Mouse (Mus musculus) cerebellum, postnatal 36 days (tissue): ENCODE data around the gene Stat5b.

Source experiments
- DNase-seq, 2 experiments: peaks; one replicate each; pipeline ENCODE4 v3.0.0; 2021 to 2022; ENCODE audit warnings: mixed read lengths in 2 of 2

Stat5b gene

DNA sequence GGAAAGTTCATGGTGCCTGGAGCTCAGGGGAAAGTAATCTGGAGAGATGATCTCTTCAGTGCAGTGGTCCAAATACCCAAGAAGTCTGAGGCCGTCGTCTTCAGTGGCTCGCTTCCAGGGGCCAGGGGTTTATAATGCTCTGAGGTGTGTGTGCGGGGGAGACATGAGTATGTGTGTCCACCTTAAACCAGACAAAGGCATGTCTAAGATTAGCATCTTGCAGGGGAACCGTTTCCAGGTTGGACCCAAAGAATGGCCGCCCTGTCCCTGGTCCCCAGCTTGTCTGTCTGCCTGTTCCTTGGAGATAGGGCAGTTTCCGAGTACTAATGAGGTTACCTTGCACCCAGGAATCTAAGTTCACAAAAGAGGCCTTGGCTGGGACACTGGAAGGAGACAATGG is 87.7 kb downstream of the Stat5b start, which contains the start of gene Hcrt:
Gene Hcrt, minus strand, starts transcription at position 101 of the 400 bp plus-strand sequence.
- DNase-seq, result no peak

DNA sequence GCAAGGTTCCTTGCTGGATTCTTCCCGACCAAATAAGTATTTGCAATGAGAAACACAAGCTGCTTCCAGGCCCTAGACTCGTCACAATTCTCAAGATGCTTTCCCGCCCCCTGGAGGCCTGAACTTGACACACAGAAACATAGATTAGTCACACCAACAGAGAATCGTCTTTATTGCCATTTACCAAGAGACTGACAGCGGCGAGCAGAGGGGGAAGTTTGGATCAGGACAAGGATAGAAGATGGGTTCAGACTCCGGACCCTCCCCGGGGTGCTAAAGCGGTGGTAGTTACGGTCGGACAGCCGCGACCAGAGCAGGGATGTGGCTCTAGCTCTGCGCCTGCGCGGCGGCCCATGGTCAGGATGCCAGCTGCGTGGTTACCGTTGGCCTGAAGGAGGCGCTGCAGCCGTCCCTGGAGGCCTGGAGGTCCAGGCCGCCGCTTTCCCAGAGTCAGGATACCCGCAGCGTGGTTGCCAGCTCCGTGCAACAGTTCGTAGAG is 88.9 kb downstream of the Stat5b start:
- peak; percentile 90 to 91 for DNase-seq

DNA sequence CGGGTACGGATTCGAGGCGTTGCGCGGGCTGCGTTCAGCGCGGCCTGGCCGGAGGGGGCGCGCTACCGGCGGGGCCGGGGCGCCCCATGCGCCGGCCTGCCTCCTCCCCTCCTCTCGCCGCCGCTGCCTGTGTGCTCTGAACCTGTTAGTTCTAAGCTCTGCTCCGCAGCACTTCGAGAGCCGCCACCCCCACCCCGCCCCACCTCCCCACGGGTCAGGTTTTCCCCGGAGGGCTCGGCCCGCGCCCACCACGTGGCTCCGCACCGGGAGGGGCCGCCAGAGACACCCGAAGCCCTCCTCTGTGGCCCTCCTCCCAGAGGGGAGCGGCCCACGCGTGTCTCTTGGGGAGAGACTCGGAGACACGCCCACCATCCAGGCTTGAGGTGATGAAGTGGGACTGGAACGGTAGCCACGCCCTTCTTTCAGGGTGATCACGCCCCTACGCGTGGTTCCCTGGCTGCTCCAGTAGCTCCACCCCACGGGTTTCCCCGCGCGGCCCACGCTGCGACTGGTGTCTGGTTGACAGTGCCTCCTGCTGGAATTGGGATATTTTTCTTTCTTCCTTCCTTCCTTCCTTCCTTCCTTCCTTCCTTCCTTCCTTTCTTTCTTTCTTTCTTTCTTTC is 90.8 kb downstream of the Stat5b start, which contains the start of gene Kcnh4:
Gene Kcnh4, minus strand, starts transcription at position 332 of the 623 bp plus-strand sequence.
- peak in 1 of 2 experiments; percentile 49 for DNase-seq

DNA sequence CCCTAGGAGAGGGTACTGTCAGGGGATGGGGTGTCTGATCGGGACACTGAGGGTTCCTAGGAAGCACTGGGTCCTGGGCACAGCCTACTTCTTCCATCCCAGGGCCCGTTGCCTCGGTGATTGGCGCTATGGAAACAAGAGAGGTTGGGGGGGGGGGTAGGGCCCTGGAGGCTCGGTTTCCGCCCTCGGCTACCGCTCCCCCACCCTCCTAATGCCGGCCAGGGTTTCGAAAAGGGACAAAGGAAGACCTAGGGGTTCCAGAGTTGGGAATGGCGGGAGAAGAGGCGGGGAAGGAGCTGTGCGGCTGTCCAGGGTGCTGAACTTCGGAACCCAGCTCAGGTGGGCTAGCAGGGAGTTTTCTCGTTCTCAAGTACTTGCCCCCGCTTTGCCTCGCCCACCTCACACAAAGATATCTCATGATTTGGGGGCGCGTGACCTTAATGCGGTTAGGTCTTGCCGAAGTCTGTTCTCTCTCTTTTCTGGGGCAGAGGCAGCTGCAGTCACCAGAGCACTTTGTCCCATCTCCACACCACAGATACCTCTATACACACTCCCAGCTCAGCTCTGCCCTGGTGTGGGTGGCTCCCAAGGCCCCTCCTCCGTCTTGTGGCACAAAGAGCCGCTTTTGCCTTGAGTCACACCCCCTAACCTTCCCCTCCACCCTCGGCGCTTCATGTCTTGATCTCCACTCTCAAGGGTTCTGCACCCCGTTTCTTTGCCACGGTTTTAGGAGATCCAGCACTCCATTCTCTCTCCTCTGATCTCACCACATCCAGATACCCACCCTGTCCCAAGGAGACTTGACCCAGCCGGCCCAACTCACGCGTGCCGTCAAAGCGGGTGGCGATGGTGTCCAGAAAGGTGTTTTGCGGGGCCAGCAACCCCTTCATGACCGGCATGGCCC is 91.6 kb downstream of the Stat5b start:
- DNase-seq, result no peak

DNA sequence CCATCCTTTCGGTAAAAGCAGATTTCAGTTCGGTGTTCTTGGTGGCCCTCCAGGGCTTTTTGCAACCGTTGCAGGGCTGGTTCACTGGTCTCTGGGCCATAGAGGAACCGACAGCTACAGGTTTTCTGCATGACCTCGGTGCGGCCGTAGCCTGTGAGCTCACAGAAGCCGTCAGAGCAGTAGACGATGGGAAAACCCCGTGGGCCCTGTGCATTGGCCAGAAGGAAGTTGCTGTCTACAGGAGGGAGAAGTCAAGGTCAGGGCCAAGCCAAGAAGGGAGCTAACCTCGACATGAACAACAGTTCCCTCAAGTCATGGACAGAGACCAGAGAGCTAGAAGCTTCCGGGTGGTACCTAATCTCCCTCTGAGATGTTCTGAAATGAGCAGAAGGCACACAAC is 93.0 kb downstream of the Stat5b start:
- no peak for DNase-seq

DNA sequence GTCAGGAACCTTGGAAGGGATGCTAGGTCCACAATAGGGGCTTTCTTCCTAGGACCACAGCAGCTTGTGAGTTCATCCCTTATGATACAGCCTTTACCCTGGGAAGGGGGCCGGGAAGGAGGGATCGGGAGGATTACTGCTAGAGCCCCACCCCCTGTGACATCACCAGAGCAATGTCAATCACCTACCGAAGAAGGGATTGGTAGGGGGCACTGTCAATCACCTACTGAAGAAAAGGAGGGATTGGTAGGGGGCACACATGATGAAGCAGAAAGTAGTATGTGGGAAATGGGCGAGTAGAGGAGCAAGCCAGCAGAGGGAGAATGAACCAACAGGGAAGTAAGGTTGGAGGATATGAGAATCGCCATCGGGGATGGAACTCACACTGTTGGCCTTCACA is 94.0 kb downstream of the Stat5b start:
- no peak for DNase-seq

DNA sequence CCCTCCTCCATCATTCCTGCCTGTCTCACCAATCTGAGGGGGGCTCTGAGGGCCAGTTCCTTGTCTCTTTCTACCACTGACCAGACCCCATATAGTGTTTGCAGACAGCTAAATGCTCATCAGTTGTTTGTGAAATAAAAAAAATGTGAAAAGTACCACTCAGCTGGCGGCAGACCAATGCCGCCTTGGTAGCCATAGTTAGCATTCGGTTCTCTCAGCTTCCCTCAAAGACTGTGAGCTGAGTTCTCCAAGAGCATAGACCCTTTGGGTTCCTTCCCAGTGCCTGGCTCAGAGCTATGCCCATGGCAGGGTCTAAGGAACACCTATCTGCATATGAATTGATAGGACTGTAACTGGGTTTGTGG is 95.8 kb downstream of the Stat5b start:
- DNase-seq, result no peak

DNA sequence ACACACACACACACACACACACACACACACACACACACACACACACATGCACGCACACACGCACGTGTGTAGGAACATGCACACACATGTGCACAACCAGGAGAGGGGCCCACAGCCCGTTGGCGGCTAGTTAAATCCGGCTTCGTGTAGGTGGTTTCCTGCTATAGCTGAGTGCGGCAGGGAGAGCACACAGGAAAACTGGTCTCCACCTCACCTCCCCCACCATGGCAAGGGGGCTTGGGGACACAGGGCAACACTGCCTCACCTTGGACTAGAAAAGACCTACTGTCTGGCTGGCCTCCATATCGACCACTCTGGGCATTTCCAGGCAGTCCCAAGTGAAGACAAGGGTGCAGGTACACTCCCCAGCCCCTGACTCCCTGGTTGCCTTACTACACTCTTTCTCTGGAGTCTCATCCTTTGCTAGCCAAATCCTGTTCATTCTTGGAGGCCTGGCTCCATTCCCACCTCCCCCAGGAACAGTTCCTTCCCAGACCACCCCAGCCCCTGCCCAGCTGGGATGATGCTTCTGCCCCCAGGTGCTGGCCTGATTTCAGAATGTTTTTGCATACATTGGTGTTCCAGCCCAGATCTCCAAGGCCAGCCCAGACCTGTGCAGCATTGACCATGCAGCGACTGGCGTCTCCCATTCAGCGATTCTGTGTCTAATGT is 96.4 kb downstream of the Stat5b start:
- no peak for DNase-seq

DNA sequence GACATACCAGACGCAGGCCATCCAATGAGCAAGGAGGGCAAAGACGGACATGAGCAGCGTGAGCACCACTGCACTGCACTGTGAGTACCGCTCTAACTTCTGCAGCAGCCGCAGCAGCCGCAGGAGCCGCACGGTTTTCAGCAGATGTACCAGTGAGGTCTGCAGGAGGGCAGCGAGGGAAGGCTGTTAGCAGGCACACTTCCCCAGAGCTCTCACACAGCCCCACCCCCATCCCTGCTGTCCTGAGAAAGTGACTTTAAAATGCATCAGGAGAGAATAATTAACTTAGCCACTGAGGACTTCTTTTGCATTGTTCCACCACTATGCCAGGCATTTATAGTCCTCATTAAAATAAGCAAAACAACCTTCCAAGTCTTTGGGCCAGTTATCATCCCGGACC is 98.2 kb downstream of the Stat5b start:
- no peak for DNase-seq

DNA sequence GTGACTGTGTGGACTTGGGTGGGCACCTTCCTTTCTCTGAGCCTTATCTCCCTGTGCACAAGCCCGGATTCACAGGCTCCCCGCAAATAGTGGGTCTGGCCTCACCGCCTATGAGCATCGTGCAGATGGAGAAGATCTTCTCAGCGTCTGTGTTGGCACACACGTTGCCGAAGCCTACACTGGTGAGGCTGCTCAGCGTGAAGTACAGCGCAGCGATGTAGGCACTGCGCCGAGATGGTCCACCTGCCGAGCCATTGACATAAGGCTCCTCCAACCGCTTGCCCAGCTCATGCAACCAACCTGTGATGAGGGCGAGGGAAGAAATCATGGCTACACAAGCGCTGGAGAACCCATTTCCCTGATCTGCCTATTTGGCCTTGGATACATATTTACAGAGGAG is 100.4 kb downstream of the Stat5b start:
- DNase-seq, result no peak

DNA sequence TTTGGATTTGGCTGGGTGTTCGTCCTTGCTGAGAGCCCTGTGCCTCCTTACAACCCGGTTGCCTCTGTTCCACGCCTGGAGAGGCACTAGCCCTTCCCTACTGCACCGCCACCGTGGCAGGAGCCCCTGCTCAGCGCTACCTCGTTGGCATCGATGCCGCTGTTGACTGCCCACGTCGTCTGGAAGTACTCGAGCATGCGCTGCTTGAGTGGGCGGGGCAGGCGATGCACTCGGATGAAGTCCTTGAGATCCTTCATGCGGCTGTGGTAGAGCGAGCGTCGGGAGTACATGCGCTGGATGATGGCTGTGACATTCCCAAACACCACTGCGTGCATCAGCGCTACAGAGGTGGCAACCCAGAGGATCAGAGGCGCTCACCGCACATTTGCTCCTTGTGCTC is 101.1 kb downstream of the Stat5b start:
- DNase-seq, result no peak

DNA sequence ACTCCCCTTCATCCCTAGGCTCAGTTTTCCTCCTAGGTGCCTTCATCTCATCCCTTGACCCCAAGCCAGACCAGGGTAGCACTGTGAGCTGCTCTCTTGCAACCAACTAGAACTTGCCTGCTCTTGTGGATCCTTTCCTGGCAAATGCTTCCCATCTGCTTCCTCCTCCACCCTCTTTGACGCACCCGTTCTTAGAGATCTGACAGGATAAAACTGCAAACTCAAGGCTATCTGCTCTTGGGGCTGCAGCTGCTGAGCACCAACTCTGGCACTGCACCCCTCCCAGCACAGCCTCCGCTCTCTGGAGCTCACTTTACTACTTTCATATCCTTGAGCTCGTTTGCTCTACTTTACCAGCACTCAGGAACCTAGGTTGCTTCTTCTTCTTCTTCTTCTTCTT is 101.9 kb downstream of the Stat5b start:
- no peak for DNase-seq

DNA sequence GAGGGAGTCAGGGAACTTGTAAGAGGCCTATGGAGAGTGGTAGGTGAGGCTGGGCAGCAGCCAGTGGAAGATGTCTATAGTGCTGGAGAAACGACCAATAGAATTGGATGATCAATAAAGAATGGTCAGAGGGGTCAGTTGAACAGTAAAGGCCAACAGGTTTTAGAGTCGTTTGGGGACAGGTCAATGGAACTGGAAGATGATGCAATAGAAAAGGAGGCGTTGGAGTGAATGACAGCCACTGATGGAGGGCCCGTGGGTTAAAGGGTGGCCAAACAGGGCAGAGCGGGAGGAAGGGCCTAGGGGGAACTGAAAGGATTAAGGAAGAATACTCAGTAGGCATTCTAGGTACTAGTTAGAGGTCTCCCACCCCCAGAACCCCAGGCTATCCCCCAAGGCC is 103.4 kb downstream of the Stat5b start:
- no peak for DNase-seq

DNA sequence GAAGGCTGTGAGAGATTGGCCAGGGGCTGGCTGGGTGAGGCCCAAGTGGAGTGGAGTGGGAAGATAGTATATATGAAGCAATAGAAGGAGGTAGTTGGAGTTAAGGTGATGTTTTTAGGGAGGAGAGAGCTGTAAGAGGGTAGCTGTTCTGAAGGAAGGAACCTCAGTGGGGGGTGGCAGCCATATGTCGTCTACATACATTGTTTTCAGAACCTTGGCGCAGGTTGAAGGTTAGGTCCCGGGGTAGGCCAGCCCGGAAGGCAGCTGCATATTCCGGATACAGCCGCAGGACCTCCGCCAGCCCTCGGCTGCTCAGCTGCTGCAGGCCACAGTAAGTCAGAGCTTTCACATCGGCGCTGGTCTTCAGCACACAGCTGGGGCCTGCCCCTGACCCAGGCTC is 104.0 kb downstream of the Stat5b start:
- no peak for DNase-seq

DNA sequence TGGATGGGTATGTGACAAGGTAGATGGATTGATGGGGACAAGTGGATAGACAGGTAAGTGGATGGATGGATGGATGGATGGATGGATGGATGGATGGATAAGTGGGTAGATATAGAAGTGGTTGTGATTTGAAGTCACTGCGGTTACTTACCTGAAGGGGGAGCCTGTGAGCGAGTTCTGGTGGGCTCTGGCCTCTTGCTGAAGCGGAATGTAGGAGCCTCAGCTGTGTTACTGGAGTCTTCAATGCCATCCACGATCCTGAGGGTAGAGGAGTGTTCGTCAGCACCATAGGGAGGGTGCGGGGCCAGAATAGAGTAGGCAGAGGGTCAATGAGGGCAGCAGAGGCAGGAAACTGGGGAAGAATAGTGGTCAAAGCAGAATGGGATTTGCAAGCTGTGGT is 105.4 kb downstream of the Stat5b start:
- peak; percentile 62 to 67 for DNase-seq

DNA sequence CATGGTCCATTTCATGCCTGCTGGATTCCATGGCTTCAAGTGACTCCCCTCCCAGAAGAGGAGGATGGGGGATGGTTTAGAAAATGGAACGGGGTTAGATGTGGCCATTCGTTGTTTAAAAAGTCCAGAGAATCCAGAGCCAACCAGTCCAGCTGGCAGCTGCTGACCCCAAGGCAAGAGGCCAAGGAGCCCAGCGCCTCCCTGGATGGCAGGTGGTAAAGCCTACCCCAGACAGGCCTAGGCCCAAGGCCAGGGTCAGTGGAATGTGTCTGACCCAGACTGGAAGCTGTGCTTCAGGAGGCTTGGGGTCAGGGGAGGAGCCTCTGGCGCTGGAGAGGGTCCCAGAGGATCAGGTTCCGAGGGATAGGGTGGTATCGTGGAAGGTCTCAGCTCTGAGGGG is 109.2 kb downstream of the Stat5b start:
- no peak for DNase-seq

DNA sequence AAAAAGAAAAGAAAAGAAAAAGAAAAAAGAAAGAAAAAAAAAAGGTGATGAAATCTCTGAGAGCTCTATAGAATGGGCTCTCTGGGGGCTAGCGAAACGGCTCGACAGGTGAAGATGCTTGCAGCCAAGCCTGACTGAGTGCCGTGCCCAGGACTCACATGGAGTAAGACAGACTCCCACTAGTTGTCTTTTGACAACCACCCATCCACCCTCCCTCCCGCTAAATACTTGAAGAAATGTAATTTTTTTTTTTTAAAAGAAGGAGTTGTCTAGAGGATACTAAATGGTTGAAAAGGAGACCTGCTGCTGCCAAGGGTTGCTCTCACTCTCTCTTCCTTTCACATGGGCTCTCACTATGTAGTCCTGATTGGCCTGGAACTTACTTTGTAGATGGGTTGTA is 111.8 kb downstream of the Stat5b start:
- no peak for DNase-seq

DNA sequence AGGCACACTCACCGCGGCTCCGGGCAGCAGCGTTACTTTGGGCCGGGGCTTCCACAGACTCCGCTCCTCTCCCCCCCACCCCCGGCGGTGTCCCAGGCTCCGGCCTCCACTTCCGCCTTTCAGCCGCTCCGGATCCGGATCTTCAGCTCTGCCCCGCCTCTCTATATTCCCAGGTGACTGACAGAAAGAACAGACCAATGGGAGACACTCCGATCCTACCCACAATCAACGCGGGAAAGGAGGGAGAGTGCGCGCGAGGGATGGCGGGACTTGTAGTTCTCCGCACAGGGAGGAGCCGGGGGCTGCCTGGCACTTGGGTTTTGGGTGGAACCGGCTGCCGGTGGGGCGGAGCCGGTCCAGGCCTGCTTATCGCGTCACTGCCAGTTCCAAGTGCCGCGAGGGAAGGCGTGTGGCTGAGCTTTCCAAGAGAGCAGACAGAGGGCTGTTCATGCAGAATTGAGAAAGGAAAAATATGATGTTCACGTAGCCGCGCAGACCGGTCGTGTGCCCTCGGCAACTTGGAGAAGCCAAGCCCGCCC is 112.4 kb downstream of the Stat5b start, which contains the start of gene Rab5c:
Gene Rab5c, minus strand, starts transcription at position 150 of the 539 bp plus-strand sequence.
- peak; percentile 97 to 98 for DNase-seq

DNA sequence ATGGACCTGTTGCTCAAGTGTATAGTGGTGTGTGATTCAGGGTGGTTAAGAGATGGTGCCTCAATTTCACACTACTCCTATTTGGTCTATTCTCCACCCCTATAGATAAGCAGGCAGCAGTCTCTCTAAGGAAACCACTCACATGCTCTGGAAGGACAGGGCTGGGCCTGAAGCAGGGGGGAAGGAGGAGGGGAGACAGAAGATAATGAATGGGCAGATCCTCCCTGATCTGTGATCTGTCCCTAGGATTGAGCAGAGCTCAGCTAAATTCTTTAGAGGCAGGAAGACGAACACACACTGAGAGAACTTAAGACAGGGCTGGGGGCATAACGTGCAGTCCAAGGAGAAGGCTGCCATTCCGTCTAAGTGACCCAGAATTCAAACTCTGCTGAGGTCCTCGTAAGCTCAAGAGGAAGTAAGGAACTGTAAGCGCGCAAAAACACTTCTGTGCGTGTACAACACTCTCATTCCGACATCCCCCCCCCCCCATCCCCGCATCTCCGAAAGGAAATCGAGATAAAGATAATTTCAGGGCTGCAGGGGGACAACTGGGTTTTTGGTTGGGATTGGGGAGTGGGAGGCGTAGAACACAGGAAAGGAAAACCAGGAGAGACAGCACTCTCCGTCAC is 113.3 kb downstream of the Stat5b start:
- DNase-seq, result no peak

DNA sequence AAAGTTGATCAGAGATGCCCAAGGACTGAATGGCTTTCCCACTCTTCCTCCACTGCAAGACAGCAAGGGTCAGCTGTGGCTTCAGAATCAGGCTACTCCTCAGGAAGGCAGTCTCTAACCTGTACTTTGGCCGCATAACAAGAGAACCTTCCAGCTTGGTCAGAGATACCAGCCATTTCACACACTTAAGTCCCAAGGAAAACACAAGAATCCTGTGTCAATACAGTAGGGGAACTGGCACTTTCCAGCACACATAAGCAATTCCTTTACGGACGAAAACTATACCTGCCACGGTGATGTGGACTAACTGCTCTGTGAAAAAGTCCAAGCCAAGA is 113.8 kb downstream of the Stat5b start:
- DNase-seq, result no peak

DNA sequence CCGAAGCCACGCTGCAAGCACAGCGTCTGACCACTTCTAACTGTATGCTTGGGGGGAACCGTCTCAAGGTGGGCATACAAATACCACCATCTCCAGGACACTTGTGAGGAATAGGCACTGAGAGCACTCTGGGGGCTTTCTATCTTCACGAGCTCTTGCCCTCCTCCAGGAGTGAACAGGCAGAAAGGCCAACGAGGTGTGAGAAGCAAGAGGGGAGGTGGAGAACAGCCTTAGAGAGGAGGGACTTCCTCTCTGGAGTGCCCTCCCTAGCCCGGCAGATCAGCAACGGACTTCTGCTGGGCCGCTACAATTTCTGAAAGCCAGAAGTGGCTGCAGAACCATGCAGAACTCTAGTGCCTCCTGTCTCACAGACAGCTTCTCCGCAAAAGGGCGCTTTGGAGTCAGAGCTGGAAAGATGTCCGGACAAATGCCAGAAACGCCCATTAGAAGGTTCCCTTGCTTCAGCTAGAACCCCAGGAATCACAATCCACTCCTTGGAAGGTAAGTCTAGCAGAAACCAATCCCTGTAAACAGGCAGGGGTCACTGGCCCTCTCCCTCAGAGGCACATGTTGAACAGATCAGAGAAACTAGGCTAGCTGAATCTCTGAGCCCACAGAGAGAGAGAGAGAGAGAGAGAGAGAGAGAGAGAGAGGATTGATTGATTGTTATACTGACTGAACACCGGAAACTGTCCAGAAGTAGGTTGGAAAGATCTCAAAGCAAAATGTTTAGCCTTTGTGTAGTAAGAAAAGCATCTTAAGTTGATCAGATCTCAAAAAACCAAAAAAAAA is 114.4 kb downstream of the Stat5b start:
- no peak for DNase-seq
